Comparison of ENCODE assay signal across 22 mouse cellular contexts in genomic region chr11:51443818-51444217, GRCm38 (mm10).
DNase-seq lines count a peak whose midpoint lies in the region; ATAC-seq and TF ChIP-seq lines count a peak whose summit lies in the region.
"Had no signal": no experiment of that assay in that cellular context is flagged by ENCODE, and none has a peak within 500 bp of the region (broad histone marks: within the 10 kb centered on the region; RNA-seq: fewer than 3 reads in every experiment).

No protein-coding gene starts in this region.

- H3K9me3 ChIP-seq in intestine, embryonic 15.5 days: no peaks in the 10 kb centered on the region
- no peaks in the 10 kb centered on the region for H3K9me3 ChIP-seq in intestine, postnatal 0 days (ENCODE audit: control insufficient read depth)
- H3K9me3 ChIP-seq in liver, embryonic 13.5 days (replicated peaks): no peaks in the 10 kb centered on the region
- no peaks in the 10 kb centered on the region for H3K9me3 ChIP-seq in stomach, embryonic 15.5 days
- H3K9me3 ChIP-seq: heart, embryonic 15.5 days; neural tube, embryonic 12.5 days had no signal

- H3K4me1 ChIP-seq in intestine, embryonic 15.5 days (replicated peaks): no peaks in the 10 kb centered on the region
- H3K4me1 ChIP-seq in intestine, postnatal 0 days (replicated peaks; ENCODE audit: control insufficient read depth, insufficient read depth, low read length): no peaks in the 10 kb centered on the region
- peaks cover 51% of the 10 kb centered on the region for H3K4me1 ChIP-seq in liver, embryonic 13.5 days (replicated peaks)
- no peaks in the 10 kb centered on the region for H3K4me1 ChIP-seq in stomach, embryonic 15.5 days
- H3K4me1 ChIP-seq: heart, embryonic 15.5 days had no signal

- WGBS in intestine, embryonic 15.5 days: 72% methylated on average over 2 of the region's 2 CpGs
- WGBS in intestine, postnatal 0 days: 49% methylated on average over 2 of the region's 2 CpGs
- 18% methylated on average over 2 of the region's 2 CpGs for WGBS in liver, embryonic 13.5 days (ENCODE audit: insufficient replicate concordance)
- WGBS in stomach, embryonic 15.5 days: 58% methylated on average over 2 of the region's 2 CpGs

- TF ChIP-seq CTCF in intestine, postnatal 0 days (IDR thresholded peaks at IDR 0.05; ENCODE audit: low read depth): no peak

- H3K4me3 ChIP-seq in intestine, embryonic 15.5 days (replicated peaks): no peak overlapping the region
- no peak overlapping the region for H3K4me3 ChIP-seq in intestine, postnatal 0 days (ENCODE audit: low read depth, low read length)
- no peak overlapping the region for H3K4me3 ChIP-seq in liver, embryonic 13.5 days (replicated peaks)
- no peak overlapping the region for H3K4me3 ChIP-seq in stomach, embryonic 15.5 days (replicated peaks)
- H3K4me3 ChIP-seq: heart, adult 2 months; heart, embryonic 15.5 days; layer of hippocampus, adult 2 months; neural tube, embryonic 12.5 days had no signal

- H3K9ac ChIP-seq in intestine, embryonic 15.5 days: no peak overlapping the region
- no peak overlapping the region for H3K9ac ChIP-seq in intestine, postnatal 0 days (ENCODE audit: low read depth, low read length)
- peak overlapping the region; percentile 61 for H3K9ac ChIP-seq in liver, embryonic 13.5 days
- H3K9ac ChIP-seq in stomach, embryonic 15.5 days: no peak overlapping the region
- H3K9ac ChIP-seq: heart, embryonic 15.5 days; neural tube, embryonic 12.5 days had no signal

- H3K4me2 ChIP-seq in intestine, embryonic 15.5 days (replicated peaks): no peak overlapping the region
- H3K4me2 ChIP-seq in intestine, postnatal 0 days (replicated peaks; ENCODE audit: low read depth): no peak overlapping the region
- H3K4me2 ChIP-seq in liver, embryonic 13.5 days: peak overlapping the region; percentile 55
- no peak overlapping the region for H3K4me2 ChIP-seq in stomach, embryonic 15.5 days
- H3K4me2 ChIP-seq: heart, embryonic 15.5 days; midbrain, embryonic 11.5 days; neural tube, embryonic 12.5 days had no signal

- H3K27me3 ChIP-seq in intestine, embryonic 15.5 days (replicated peaks): no peaks in the 10 kb centered on the region
- H3K27me3 ChIP-seq in intestine, postnatal 0 days (replicated peaks; ENCODE audit: control insufficient read depth, insufficient read depth, low read length): no peaks in the 10 kb centered on the region
- H3K27me3 ChIP-seq in liver, embryonic 13.5 days: no peaks in the 10 kb centered on the region
- H3K27me3 ChIP-seq in stomach, embryonic 15.5 days (replicated peaks): no peaks in the 10 kb centered on the region
- H3K27me3 ChIP-seq: neural tube, embryonic 12.5 days had no signal

- peak; percentile 10 for DNase-seq in c-Kit-positive CD71-negative TER-119-negative erythroid progenitor cells, embryonic 14.5 days (ENCODE audit: low read depth)
- peak; percentile 62 for DNase-seq in liver, embryonic 13.5 days
- DNase-seq in T-cell, adult 2 months (ENCODE audit: low spot score): no peak
- DNase-seq in heart, adult 18-20 months: no peak
- DNase-seq: cerebellum, postnatal 10 days; gastrocnemius, postnatal 14 days; heart, adult 2 months; heart, postnatal 4 days; kidney, adult 2 months; kidney, postnatal 14 days; left cerebral cortex, postnatal 4 days; lung, postnatal 4 days; right cerebral cortex, adult 18-20 months; thymus, postnatal 36 days had no signal

- H3K27ac ChIP-seq in intestine, embryonic 15.5 days: no peak overlapping the region
- H3K27ac ChIP-seq in intestine, postnatal 0 days (ENCODE audit: low read depth, low read length): no peak overlapping the region
- peak overlapping the region; percentile 92 for H3K27ac ChIP-seq in liver, embryonic 13.5 days
- no peak overlapping the region for H3K27ac ChIP-seq in stomach, embryonic 15.5 days
- H3K27ac ChIP-seq: heart, adult 2 months; heart, embryonic 15.5 days; layer of hippocampus, adult 2 months; neural tube, embryonic 12.5 days had no signal

- ATAC-seq in intestine, embryonic 15.5 days: peak; percentile 47; the same call in 1 of the 2 replicates
- ATAC-seq in intestine, postnatal 0 days: no peak
- ATAC-seq in liver, embryonic 13.5 days (ENCODE audit: low read depth): peak; percentile 94
- peak; percentile 86 for ATAC-seq in stomach, embryonic 15.5 days (ENCODE audit: insufficient read depth, low FRiP score, low read depth)
- ATAC-seq: hindbrain, embryonic 16.5 days had no signal

- no peaks in the 10 kb centered on the region for H3K36me3 ChIP-seq in intestine, embryonic 15.5 days
- H3K36me3 ChIP-seq in intestine, postnatal 0 days (ENCODE audit: control insufficient read depth, insufficient read depth): no peaks in the 10 kb centered on the region
- H3K36me3 ChIP-seq in liver, embryonic 13.5 days: 0 out of 2 replicates have a peak, but pooled peaks cover 2% of the 10 kb centered on the region
- no peaks in the 10 kb centered on the region for H3K36me3 ChIP-seq in stomach, embryonic 15.5 days
- H3K36me3 ChIP-seq: heart, embryonic 15.5 days; neural tube, embryonic 12.5 days had no signal

Comparison
In these comparisons a context has a peak if more than half of its experiments do, and no peak if none do; other contexts are left out.
1. DNase-seq: peak in c-Kit-positive CD71-negative TER-119-negative erythroid progenitor cells, embryonic 14.5 days (single experiment) and liver, embryonic 13.5 days (single experiment); none in T-cell, adult 2 months (single experiment) and heart, adult 18-20 months (0 of 2).